Mouse (Mus musculus): ENCODE data around the gene Pkdrej. TPM values are rescaled to one million over a fixed set of nuclear protein-coding genes. Genes with fewer than 3 reads are reported as not detected.

Gene Pkdrej
- polyA plus RNA-seq, 1 experiment, result not detected

- no peak for TF ChIP-seq CTCF (IDR thresholded peaks at IDR 0.05; ENCODE audit: low read depth, low read length)
- TF ChIP-seq POLR2A (IDR thresholded peaks at IDR 0.05; ENCODE audit: borderline replicate concordance, low read depth, low read length), result no peak
- Histone ChIP-seq H3K4me1 (ENCODE audit: control insufficient read depth, insufficient read depth, low read length) (peaks cover 5% of the 10 kb centered on the region; the same call in 1 of the 2 replicates), H3K4me3 (ENCODE audit: insufficient read depth, low read length) (peak overlapping the region; percentile 70), H3K27ac (ENCODE audit: insufficient read depth, low read depth, low read length) (peak overlapping the region; percentile 23)
Measured at GRCm38 (mm10) chr15:85810806-85811521, 10.6 kb downstream of the Pkdrej start.

GRCm38 (mm10) chr15:85810462-85810805 lies 11.1 kb downstream of the Pkdrej start:
- H3K27ac ChIP-seq (ENCODE audit: insufficient read depth, low read depth, low read length), result no peak overlapping the region
- no peak for TF ChIP-seq POLR2A (IDR thresholded peaks at IDR 0.05; ENCODE audit: borderline replicate concordance, low read depth, low read length)
- TF ChIP-seq CTCF (IDR thresholded peaks at IDR 0.05; ENCODE audit: low read depth, low read length), result no peak

GRCm38 (mm10) chr15:85809091-85809490 lies 12.4 kb downstream of the Pkdrej start:
- no peak for TF ChIP-seq POLR2A (IDR thresholded peaks at IDR 0.05; ENCODE audit: borderline replicate concordance, low read depth, low read length)
- no peak for TF ChIP-seq CTCF (IDR thresholded peaks at IDR 0.05; ENCODE audit: low read depth, low read length)
- Histone ChIP-seq H3K4me3 (ENCODE audit: insufficient read depth, low read length) (no peak overlapping the region), H3K4me1 (ENCODE audit: control insufficient read depth, insufficient read depth, low read length) (peaks cover 5% of the 10 kb centered on the region; the same call in 1 of the 2 replicates), H3K27ac (ENCODE audit: insufficient read depth, low read depth, low read length) (no peak overlapping the region)

More at GRCm38 (mm10) chr15:85810462-85810805, 11.1 kb downstream of the Pkdrej start:
- H3K4me3 ChIP-seq (ENCODE audit: insufficient read depth, low read length), result peak overlapping the region; percentile 70
- peaks cover 5% of the 10 kb centered on the region; the same call in 1 of the 2 replicates for H3K4me1 ChIP-seq (ENCODE audit: control insufficient read depth, insufficient read depth, low read length)

GRCm38 (mm10) chr15:85808434-85808833 lies 13.1 kb downstream of the Pkdrej start:
- Histone ChIP-seq H3K4me3 (ENCODE audit: insufficient read depth, low read length) (no peak overlapping the region), H3K27ac (ENCODE audit: insufficient read depth, low read depth, low read length) (no peak overlapping the region), H3K4me1 (ENCODE audit: control insufficient read depth, insufficient read depth, low read length) (peaks cover 5% of the 10 kb centered on the region; the same call in 1 of the 2 replicates)
- TF ChIP-seq CTCF (IDR thresholded peaks at IDR 0.05; ENCODE audit: low read depth, low read length) (no peak), POLR2A (IDR thresholded peaks at IDR 0.05; ENCODE audit: borderline replicate concordance, low read depth, low read length) (no peak)

- H3K4me3 ChIP-seq (ENCODE audit: insufficient read depth, low read length), result no peak overlapping the region
- peaks cover 5% of the 10 kb centered on the region; the same call in 1 of the 2 replicates for H3K4me1 ChIP-seq (ENCODE audit: control insufficient read depth, insufficient read depth, low read length)
- TF ChIP-seq POLR2A (IDR thresholded peaks at IDR 0.05; ENCODE audit: borderline replicate concordance, low read depth, low read length) (no peak), CTCF (IDR thresholded peaks at IDR 0.05; ENCODE audit: low read depth, low read length) (no peak)
- H3K27ac ChIP-seq (ENCODE audit: insufficient read depth, low read depth, low read length), result no peak overlapping the region
Measured at GRCm38 (mm10) chr15:85808031-85808430, 13.5 kb downstream of the Pkdrej start.

GRCm38 (mm10) chr15:85807404-85807803 lies 14.1 kb downstream of the Pkdrej start:
- peaks cover 5% of the 10 kb centered on the region; the same call in 1 of the 2 replicates for H3K4me1 ChIP-seq (ENCODE audit: control insufficient read depth, insufficient read depth, low read length)

GRCm38 (mm10) chr15:85806886-85807285 lies 14.6 kb downstream of the Pkdrej start:
- no peak overlapping the region for H3K4me3 ChIP-seq (ENCODE audit: insufficient read depth, low read length)
- TF ChIP-seq POLR2A (IDR thresholded peaks at IDR 0.05; ENCODE audit: borderline replicate concordance, low read depth, low read length) (no peak), CTCF (IDR thresholded peaks at IDR 0.05; ENCODE audit: low read depth, low read length) (no peak)
- no peak overlapping the region for H3K27ac ChIP-seq (ENCODE audit: insufficient read depth, low read depth, low read length)
- H3K4me1 ChIP-seq (ENCODE audit: control insufficient read depth, insufficient read depth, low read length), result peaks cover 5% of the 10 kb centered on the region; the same call in 1 of the 2 replicates

More at GRCm38 (mm10) chr15:85807404-85807803, 14.1 kb downstream of the Pkdrej start:
- TF ChIP-seq CTCF (IDR thresholded peaks at IDR 0.05; ENCODE audit: low read depth, low read length) (no peak), POLR2A (IDR thresholded peaks at IDR 0.05; ENCODE audit: borderline replicate concordance, low read depth, low read length) (no peak)
- Histone ChIP-seq H3K4me3 (ENCODE audit: insufficient read depth, low read length) (no peak overlapping the region), H3K27ac (ENCODE audit: insufficient read depth, low read depth, low read length) (no peak overlapping the region)

- Histone ChIP-seq H3K27ac (ENCODE audit: insufficient read depth, low read depth, low read length) (no peak overlapping the region), H3K4me3 (ENCODE audit: insufficient read depth, low read length) (no peak overlapping the region), H3K4me1 (ENCODE audit: control insufficient read depth, insufficient read depth, low read length) (no peaks in the 10 kb centered on the region)
- TF ChIP-seq CTCF (IDR thresholded peaks at IDR 0.05; ENCODE audit: low read depth, low read length), result no peak
- no peak for TF ChIP-seq POLR2A (IDR thresholded peaks at IDR 0.05; ENCODE audit: borderline replicate concordance, low read depth, low read length)
Measured at GRCm38 (mm10) chr15:85802931-85803330, 18.6 kb downstream of the Pkdrej start.

- Histone ChIP-seq H3K27ac (ENCODE audit: insufficient read depth, low read depth, low read length) (no peak overlapping the region), H3K4me3 (ENCODE audit: insufficient read depth, low read length) (no peak overlapping the region), H3K4me1 (ENCODE audit: control insufficient read depth, insufficient read depth, low read length) (no peaks in the 10 kb centered on the region)
- TF ChIP-seq POLR2A (IDR thresholded peaks at IDR 0.05; ENCODE audit: borderline replicate concordance, low read depth, low read length), result no peak
- TF ChIP-seq CTCF (IDR thresholded peaks at IDR 0.05; ENCODE audit: low read depth, low read length), result no peak
Measured at GRCm38 (mm10) chr15:85798676-85799075, 22.9 kb downstream of the Pkdrej start.

- no peaks in the 10 kb centered on the region for H3K4me1 ChIP-seq (ENCODE audit: control insufficient read depth, insufficient read depth, low read length)
- no peak overlapping the region for H3K4me3 ChIP-seq (ENCODE audit: insufficient read depth, low read length)
- no peak for TF ChIP-seq POLR2A (IDR thresholded peaks at IDR 0.05; ENCODE audit: borderline replicate concordance, low read depth, low read length)
- TF ChIP-seq CTCF (IDR thresholded peaks at IDR 0.05; ENCODE audit: low read depth, low read length), result no peak
- H3K27ac ChIP-seq (ENCODE audit: insufficient read depth, low read depth, low read length), result no peak overlapping the region
Measured at GRCm38 (mm10) chr15:85795516-85795915, 26.0 kb downstream of the Pkdrej start.

All from bone marrow macrophage, adult 2 months (primary cell).